Mouse (Mus musculus): ENCODE measurements at regions not wholly inside any gene's neighbourhood (a gene's known extent, or its start where the extent isn't known, plus 50 kb on each side); places are given as distances from the start of the nearest gene placed in this dataset.

GRCm38 (mm10) chr2:168842261-168842740 is 74.6 kb upstream of the Sall4 start:
- no peak for DNase-seq

DNA sequence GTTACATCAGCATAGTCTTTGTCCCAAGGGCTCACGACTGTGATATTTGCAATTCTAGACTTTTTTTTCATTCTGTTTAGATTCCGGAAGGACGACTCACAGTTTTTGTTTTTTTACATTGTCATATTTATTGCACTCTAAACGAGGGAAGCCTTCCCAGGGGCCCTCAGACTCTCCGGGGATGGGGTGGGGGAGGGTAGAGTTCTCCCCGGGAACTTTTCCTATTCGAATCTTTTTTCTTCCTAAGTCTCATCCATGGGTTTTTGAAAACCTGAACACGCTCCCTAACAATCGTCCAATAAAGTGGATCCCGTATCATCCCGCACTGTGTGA is 73.9 kb upstream of the Sall4 start:
- no peak for DNase-seq

GRCm38 (mm10) chr2:168840853-168841712 is 73.3 kb upstream of the Sall4 start:
- DNase-seq, result no peak

DNA sequence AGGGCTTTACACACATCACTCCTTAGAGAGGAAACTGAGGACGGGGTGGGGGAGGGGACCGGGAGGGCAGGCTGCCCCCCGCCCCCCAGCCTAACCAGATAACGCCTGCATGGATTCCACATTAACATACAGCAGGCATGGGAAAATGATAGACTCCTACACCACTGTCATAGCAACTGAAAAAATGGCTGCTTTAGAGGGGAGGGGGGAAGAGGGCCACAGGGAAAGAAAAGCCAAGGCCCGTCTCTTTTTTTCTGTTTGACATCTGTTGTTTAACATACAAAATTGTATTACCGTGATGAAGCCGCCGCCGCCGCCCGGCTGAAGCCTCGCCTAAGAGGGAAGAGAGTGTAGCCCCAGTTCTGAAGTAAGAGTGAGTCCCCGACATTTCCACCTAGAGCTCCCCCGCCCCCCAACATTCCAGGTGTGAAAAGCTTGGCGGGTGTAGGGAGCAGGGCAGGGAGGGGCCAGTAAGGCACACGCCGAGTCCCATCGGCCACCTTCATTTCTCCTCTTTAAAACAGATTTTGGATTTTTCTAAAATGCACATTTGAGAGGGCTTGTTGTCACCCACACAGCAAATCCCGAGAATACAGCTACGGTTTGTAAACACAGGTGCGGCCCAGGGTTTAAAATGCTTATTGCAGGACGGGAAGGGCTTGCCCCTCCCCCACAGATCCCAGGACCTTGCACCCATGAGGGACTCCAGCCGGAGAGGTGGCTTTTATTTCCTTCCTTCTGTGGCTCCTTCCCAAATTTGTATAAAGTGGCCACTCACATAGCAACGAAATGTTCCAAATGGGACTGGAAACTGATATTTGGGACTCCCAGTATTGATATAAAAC is 72.3 kb upstream of the Sall4 start:
- peak in 1 of 2 experiments; percentile 10 for DNase-seq

DNA sequence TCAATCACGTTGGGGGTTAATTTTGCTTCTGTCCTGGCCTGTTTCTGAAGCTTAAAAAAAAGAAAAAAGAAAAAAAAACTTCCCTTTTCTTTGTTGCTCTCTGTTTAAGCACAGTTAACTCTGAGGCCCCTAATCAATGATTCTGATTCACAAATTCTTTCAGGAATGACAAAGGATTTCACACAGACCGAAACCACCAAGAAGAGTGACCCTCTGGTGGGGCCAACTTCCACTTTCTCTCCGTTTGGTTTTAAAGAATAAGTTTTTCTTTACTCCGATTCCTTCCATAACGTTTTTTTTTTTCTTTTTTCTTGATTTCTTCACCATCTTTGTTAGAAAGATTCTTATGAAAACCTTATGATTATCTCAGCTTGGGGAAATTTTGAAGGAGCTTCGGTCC is 71.5 kb upstream of the Sall4 start:
- no peak for DNase-seq

DNA sequence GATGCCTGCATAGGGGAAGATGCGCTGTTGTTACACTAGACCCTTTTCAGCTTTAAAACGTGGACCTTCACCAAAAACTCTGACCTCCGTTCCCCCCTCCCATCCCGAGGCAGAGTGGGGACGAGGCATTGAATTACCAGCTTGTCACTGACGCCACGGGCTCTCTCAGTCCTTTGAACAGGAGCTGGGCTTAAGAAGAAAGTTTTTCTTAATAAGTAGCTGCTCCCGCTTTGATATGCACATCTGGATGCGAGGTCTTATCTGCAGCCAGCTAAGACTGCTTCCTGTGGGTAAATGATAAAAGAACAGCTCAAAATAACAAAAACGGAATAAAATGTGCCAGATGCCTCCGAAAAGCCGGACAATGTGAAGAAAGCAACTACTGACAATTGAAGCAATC is 70.9 kb upstream of the Sall4 start:
- DNase-seq, result no peak

GRCm38 (mm10) chr2:168837951-168838570 is 70.3 kb upstream of the Sall4 start:
- DNase-seq, result no peak

- no peak for DNase-seq
Measured at GRCm38 (mm10) chr2:168834771-168835170, 67.0 kb upstream of the Sall4 start.

DNA sequence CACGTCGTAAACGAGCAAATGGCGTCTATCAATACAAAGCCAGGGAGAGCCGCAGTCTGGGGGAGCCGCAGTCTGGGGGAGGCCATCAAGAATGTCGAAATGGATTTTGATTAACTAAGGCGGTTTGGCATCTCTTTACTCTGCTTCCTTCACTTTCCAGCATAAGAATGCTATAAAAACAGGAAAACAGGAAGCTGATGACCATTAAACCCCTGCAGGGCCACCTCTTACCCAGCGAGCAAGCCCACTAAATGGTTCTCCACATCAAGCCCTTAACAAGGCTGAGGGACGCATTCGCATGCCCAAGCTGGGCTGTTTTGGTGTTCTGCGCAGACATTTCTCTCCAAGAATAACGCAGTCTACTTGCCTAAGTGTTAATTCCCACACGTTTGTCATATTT is 64.0 kb upstream of the Sall4 start:
- no peak for DNase-seq

GRCm38 (mm10) chr2:168820648-168821047 is 52.9 kb upstream of the Sall4 start:
- DNase-seq, result no peak
